In genomic region chr4:136811596-136811995, GRCm38 (mm10) we compare ENCODE assay signal across 17 mouse cellular contexts. TPM values are rescaled to one million over a fixed set of nuclear protein-coding genes. Genes with fewer than 3 reads are reported as not detected.
DNase-seq lines count a peak whose midpoint lies in the region; ATAC-seq and TF ChIP-seq lines count a peak whose summit lies in the region.
"Had no signal": no experiment of that assay in that cellular context is flagged by ENCODE, and none has a peak within 500 bp of the region (broad histone marks: within the 10 kb centered on the region; RNA-seq: fewer than 3 reads in every experiment).

No protein-coding gene starts in this region.

- DNase-seq in forebrain, embryonic 11.5 days (ENCODE audit: low spot score): no peak
- DNase-seq in midbrain, embryonic 10.5 days (ENCODE audit: low spot score): peak; percentile 59
- no peak for DNase-seq in midbrain, embryonic 14.5 days
- DNase-seq in embryonic facial prominence, embryonic 10.5 days (ENCODE audit: low spot score): no peak
- DNase-seq in lung, postnatal 4 days: no peak
- DNase-seq: cerebellum, adult 9-11 months; gastrocnemius, postnatal 25 days; heart, postnatal 36 days; kidney, adult 11 months; kidney, postnatal 10 days; spleen, adult 18-20 months had no signal

- peak; percentile 33 for TF ChIP-seq CTCF in intestine, postnatal 0 days (IDR thresholded peaks at IDR 0.05; ENCODE audit: low read depth)

- no peaks in the 10 kb centered on the region for H3K9me3 ChIP-seq in forebrain, embryonic 11.5 days (ENCODE audit: control insufficient read depth, low read length)
- H3K9me3 ChIP-seq in forebrain, embryonic 15.5 days: no peaks in the 10 kb centered on the region
- H3K9me3 ChIP-seq in midbrain, embryonic 10.5 days (replicated peaks): no peaks in the 10 kb centered on the region
- no peaks in the 10 kb centered on the region for H3K9me3 ChIP-seq in midbrain, embryonic 14.5 days (ENCODE audit: control insufficient read depth, low read length)
- H3K9me3 ChIP-seq in embryonic facial prominence, embryonic 10.5 days: no peaks in the 10 kb centered on the region
- no peaks in the 10 kb centered on the region for H3K9me3 ChIP-seq in intestine, postnatal 0 days (ENCODE audit: control insufficient read depth)
- H3K9me3 ChIP-seq: heart, embryonic 13.5 days; limb, embryonic 13.5 days had no signal

- H3K36me3 ChIP-seq in forebrain, embryonic 11.5 days (ENCODE audit: control insufficient read depth, insufficient read depth, low read length): no peaks in the 10 kb centered on the region
- H3K36me3 ChIP-seq in forebrain, embryonic 15.5 days: no peaks in the 10 kb centered on the region
- H3K36me3 ChIP-seq in midbrain, embryonic 10.5 days: peaks cover 37% of the 10 kb centered on the region
- no peaks in the 10 kb centered on the region for H3K36me3 ChIP-seq in midbrain, embryonic 14.5 days (ENCODE audit: control insufficient read depth, insufficient read depth, low read length)
- peaks cover 10% of the 10 kb centered on the region for H3K36me3 ChIP-seq in embryonic facial prominence, embryonic 10.5 days (replicated peaks)
- H3K36me3 ChIP-seq in intestine, postnatal 0 days (ENCODE audit: control insufficient read depth, insufficient read depth): no peaks in the 10 kb centered on the region
- H3K36me3 ChIP-seq: heart, embryonic 13.5 days; limb, embryonic 13.5 days had no signal

- peaks cover 34% of the 10 kb centered on the region for H3K4me1 ChIP-seq in forebrain, embryonic 11.5 days (replicated peaks; ENCODE audit: control insufficient read depth, insufficient read depth, low read length)
- H3K4me1 ChIP-seq in forebrain, embryonic 15.5 days: peaks cover 39% of the 10 kb centered on the region
- H3K4me1 ChIP-seq in midbrain, embryonic 10.5 days: peaks cover 99% of the 10 kb centered on the region
- H3K4me1 ChIP-seq in midbrain, embryonic 14.5 days (ENCODE audit: control insufficient read depth, insufficient read depth, low read length): peaks cover 38% of the 10 kb centered on the region
- H3K4me1 ChIP-seq in embryonic facial prominence, embryonic 10.5 days: peaks cover 73% of the 10 kb centered on the region
- 0 out of 2 replicates have a peak, but pooled peaks cover 3% of the 10 kb centered on the region for H3K4me1 ChIP-seq in intestine, postnatal 0 days (replicated peaks; ENCODE audit: control insufficient read depth, insufficient read depth, low read length)

- H3K4me2 ChIP-seq in forebrain, embryonic 11.5 days (ENCODE audit: low read depth, low read length, severe bottlenecking): 0 out of 2 replicates have a peak overlapping the region, but pooled peaks have one; percentile 15
- H3K4me2 ChIP-seq in forebrain, embryonic 15.5 days (replicated peaks): no peak overlapping the region
- H3K4me2 ChIP-seq in midbrain, embryonic 14.5 days (ENCODE audit: low read length): no peak overlapping the region
- H3K4me2 ChIP-seq in intestine, postnatal 0 days (replicated peaks; ENCODE audit: low read depth): no peak overlapping the region
- H3K4me2 ChIP-seq: heart, embryonic 13.5 days; limb, embryonic 13.5 days had no signal

- no peak overlapping the region for H3K27ac ChIP-seq in forebrain, embryonic 11.5 days (ENCODE audit: low read depth, low read length)
- no peak overlapping the region for H3K27ac ChIP-seq in forebrain, embryonic 15.5 days (replicated peaks)
- peak overlapping the region; percentile 74 for H3K27ac ChIP-seq in midbrain, embryonic 10.5 days (replicated peaks)
- H3K27ac ChIP-seq in midbrain, embryonic 14.5 days (replicated peaks; ENCODE audit: low read depth, low read length): no peak overlapping the region
- H3K27ac ChIP-seq in embryonic facial prominence, embryonic 10.5 days (replicated peaks): peak overlapping the region; percentile 52; the same call in 1 of the 2 replicates
- H3K27ac ChIP-seq in intestine, postnatal 0 days (ENCODE audit: low read depth, low read length): no peak overlapping the region
- H3K27ac ChIP-seq: heart, embryonic 13.5 days; limb, embryonic 13.5 days; liver, embryonic 14.5 days had no signal

- 5% methylated on average over 6 of the region's 6 CpGs for WGBS in forebrain, embryonic 11.5 days
- WGBS in forebrain, embryonic 15.5 days: 10% methylated on average over 6 of the region's 6 CpGs
- 9% methylated on average over 6 of the region's 6 CpGs for WGBS in midbrain, embryonic 10.5 days
- WGBS in midbrain, embryonic 14.5 days: 7% methylated on average over 6 of the region's 6 CpGs
- WGBS in embryonic facial prominence, embryonic 10.5 days: 19% methylated on average over 6 of the region's 6 CpGs
- WGBS in intestine, postnatal 0 days: 37% methylated on average over 6 of the region's 6 CpGs

- ATAC-seq in forebrain, embryonic 11.5 days (replicated peaks; ENCODE audit: low FRiP score): 0 out of 2 replicates have a peak, but pooled peaks have one; percentile 49
- no peak for ATAC-seq in forebrain, embryonic 15.5 days (replicated peaks)
- ATAC-seq in midbrain, embryonic 14.5 days (ENCODE audit: low FRiP score, low TSS enrichment): no peak
- no peak for ATAC-seq in intestine, postnatal 0 days

- H3K4me3 ChIP-seq in forebrain, embryonic 11.5 days (ENCODE audit: low read depth, low read length): no peak overlapping the region
- no peak overlapping the region for H3K4me3 ChIP-seq in forebrain, embryonic 15.5 days
- peak overlapping the region; percentile 16 for H3K4me3 ChIP-seq in midbrain, embryonic 10.5 days
- H3K4me3 ChIP-seq in midbrain, embryonic 14.5 days (replicated peaks; ENCODE audit: low read depth, low read length): no peak overlapping the region
- no peak overlapping the region for H3K4me3 ChIP-seq in embryonic facial prominence, embryonic 10.5 days
- H3K4me3 ChIP-seq in intestine, postnatal 0 days (ENCODE audit: low read depth, low read length): no peak overlapping the region
- H3K4me3 ChIP-seq: heart, embryonic 13.5 days; limb, embryonic 13.5 days; myocyte had no signal

- no peak overlapping the region; the same call in 1 of the 2 replicates for H3K9ac ChIP-seq in forebrain, embryonic 11.5 days (ENCODE audit: low read length)
- no peak overlapping the region for H3K9ac ChIP-seq in forebrain, embryonic 15.5 days (replicated peaks)
- H3K9ac ChIP-seq in midbrain, embryonic 14.5 days (replicated peaks; ENCODE audit: low read length): no peak overlapping the region
- H3K9ac ChIP-seq in intestine, postnatal 0 days (ENCODE audit: low read depth, low read length): no peak overlapping the region
- H3K9ac ChIP-seq: heart, embryonic 13.5 days; limb, embryonic 13.5 days; liver, embryonic 14.5 days had no signal

- no peaks in the 10 kb centered on the region for H3K27me3 ChIP-seq in forebrain, embryonic 11.5 days (ENCODE audit: control insufficient read depth, insufficient read depth, low read length)
- H3K27me3 ChIP-seq in forebrain, embryonic 15.5 days: no peaks in the 10 kb centered on the region
- no peaks in the 10 kb centered on the region for H3K27me3 ChIP-seq in midbrain, embryonic 10.5 days (ENCODE audit: low read depth, poor library complexity, severe bottlenecking)
- H3K27me3 ChIP-seq in midbrain, embryonic 14.5 days (ENCODE audit: control insufficient read depth, insufficient read depth, low read length): no peaks in the 10 kb centered on the region
- H3K27me3 ChIP-seq in embryonic facial prominence, embryonic 10.5 days (replicated peaks; ENCODE audit: low read depth, poor library complexity, severe bottlenecking): no peaks in the 10 kb centered on the region
- no peaks in the 10 kb centered on the region for H3K27me3 ChIP-seq in intestine, postnatal 0 days (replicated peaks; ENCODE audit: control insufficient read depth, insufficient read depth, low read length)
- H3K27me3 ChIP-seq: heart, embryonic 13.5 days; limb, embryonic 13.5 days had no signal

RNA-seq across cellular contexts. Expression of gene Ephb2, which starts 24.2 kb away (rescaled TPM):
- polyA plus RNA-seq in forebrain, embryonic 11.5 days (2014; fragmentation: Nextera tagmentation; extraction: Ambion mirVana): 35.8 and 36.9 TPM in 2 replicates
- 18.9 and 20.4 TPM in 2 replicates for polyA plus RNA-seq in forebrain, embryonic 15.5 days (2015; fragmentation: Nextera tagmentation; extraction: Ambion mirVana)
- polyA plus RNA-seq in midbrain, embryonic 10.5 days (2016; fragmentation: Nextera tagmentation; extraction: Ambion mirVana): 15.6 and 20.9 TPM in 2 replicates
- polyA plus RNA-seq in midbrain, embryonic 14.5 days (2014; fragmentation: Nextera tagmentation; extraction: Ambion mirVana): 27.6 and 32.8 TPM in 2 replicates
- 10.7 and 12.4 TPM in 2 replicates for polyA plus RNA-seq in embryonic facial prominence, embryonic 10.5 days (2016; fragmentation: Nextera tagmentation; extraction: Ambion mirVana)
- 5.7 TPM in 2 replicates for polyA plus RNA-seq in intestine, postnatal 0 days (2015; fragmentation: Nextera tagmentation; extraction: Ambion mirVana)

Comparison
In these comparisons a context has a peak if more than half of its experiments do, and no peak if none do; other contexts are left out.
1. H3K27ac ChIP-seq: peak in midbrain, embryonic 10.5 days (single experiment) and embryonic facial prominence, embryonic 10.5 days (single experiment); none in forebrain, embryonic 11.5 days (single experiment), forebrain, embryonic 15.5 days (single experiment), midbrain, embryonic 14.5 days (single experiment) and intestine, postnatal 0 days (single experiment).